Mouse (Mus musculus) stomach, postnatal 0 days (tissue): ENCODE measurements around the gene Ncam1. TPM values are rescaled to one million over a fixed set of nuclear protein-coding genes. Genes with fewer than 3 reads are reported as not detected.
A peak's percentile ranks its signal among the peaks of the same experiment; 100 is the strongest.

Experiments
- ATAC-seq: fragments of 200-750 bp; cut with Nextera tagmentation; 2 replicates; pipeline ENCODE4 v1.8.0; 2017; ENCODE audit not compliant: low FRiP score, low TSS enrichment
- DNase-seq: peaks from one replicate; pipeline ENCODE4 v3.0.0-alpha.2; 2016; ENCODE audit warnings: low spot score
- H3K27ac ChIP-seq: fragments of 300-500 bp; sonication (generic); replicated peaks from 2 replicates; pipeline ENCODE4 v1.5.1; 2014; ENCODE audit warnings: mild to moderate bottlenecking, control low read depth
- H3K27me3 ChIP-seq: fragments of 300-500 bp; sonication (generic); 2 replicates; pipeline ENCODE4 v1.6.1; 2014; ENCODE audit warnings: low read length; ENCODE audit not compliant: control insufficient read depth, insufficient read depth
- H3K36me3 ChIP-seq: fragments of 300-500 bp; sonication (generic); 2 replicates; pipeline ENCODE4 v1.6.1; 2014; ENCODE audit warnings: low read length, mixed read lengths; ENCODE audit not compliant: control insufficient read depth, insufficient read depth
- H3K4me1 ChIP-seq: fragments of 300-500 bp; sonication (generic); replicated peaks from 2 replicates; pipeline ENCODE4 v1.6.1; 2014; ENCODE audit warnings: antibody characterized with exemption; ENCODE audit not compliant: control insufficient read depth, insufficient read depth
- H3K4me2 ChIP-seq: fragments of 300-500 bp; sonication (generic); replicated peaks from 2 replicates; pipeline ENCODE4 v1.6.1; 2014; ENCODE audit warnings: low read depth, mild to moderate bottlenecking, control low read depth, moderate library complexity
- H3K4me3 ChIP-seq: fragments of 300-500 bp; sonication (generic); 2 replicates; pipeline ENCODE4 v1.5.1; 2014; ENCODE audit warnings: low read depth, low read length, control low read depth
- H3K9ac ChIP-seq: fragments of 300-500 bp; sonication (generic); 2 replicates; pipeline ENCODE4 v1.6.1; 2014; ENCODE audit warnings: mild to moderate bottlenecking, low read length, control low read depth, mixed read lengths
- H3K9me3 ChIP-seq: fragments of 300-500 bp; sonication (generic); 2 replicates; pipeline ENCODE4 v1.6.1; 2016; ENCODE audit warnings: low read length; ENCODE audit not compliant: control insufficient read depth
- CTCF ChIP-seq: IDR thresholded peaks from 2 replicates; pipeline ENCODE4 v1.5.1; 2016; ENCODE audit warnings: antibody characterized with exemption, low read depth, mild to moderate bottlenecking, moderate library complexity
- EP300 ChIP-seq: optimal IDR thresholded peaks from 2 replicates; pipeline ENCODE3; 2016; ENCODE audit warnings: antibody characterized with exemption
- WGBS: fragments of 180-500 bp; shearing (Covaris S2); extraction: QIAGEN DNeasy Blood & Tissue Kit; methylation state at CpG from one replicate; pipeline ENCODE4 v1.1.7; 2014; 5-methylcytosine and 5-hydroxymethylcytosine counted together
- polyA plus RNA-seq: library from polyadenylated mRNA; unstranded; fragments of >200 nt; fragmentation: Nextera tagmentation; extraction: Ambion mirVana; gene quantifications from 2 replicates; pipeline ENCODE4 v1.2.1, GENCODE M21; 2015

Ncam1 gene
- polyA plus RNA-seq, 1 experiment from 2014 or later = 34.0 TPM

DNA sequence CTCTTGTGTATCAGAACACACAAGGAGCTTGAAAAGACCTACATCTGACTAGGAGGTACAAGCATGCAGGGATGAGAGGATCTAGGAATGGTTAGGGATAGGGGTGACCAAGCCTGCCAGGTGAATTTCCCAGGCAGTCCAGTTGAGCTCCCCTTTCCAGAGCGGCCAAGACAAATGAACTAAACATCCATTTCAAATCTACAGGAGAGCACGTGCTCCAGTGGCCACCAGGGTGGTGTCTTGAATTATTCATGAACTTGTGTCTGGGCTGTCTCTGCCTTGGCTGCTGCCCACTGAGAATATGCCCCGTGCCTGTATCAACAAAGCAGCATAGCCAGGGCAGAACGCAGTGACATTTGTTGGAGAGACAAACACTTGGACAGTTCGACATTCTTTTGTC, 192.4 kb downstream of the Ncam1 start:
- H3K27ac ChIP-seq = 0 out of 2 replicates have a peak overlapping the region, but pooled peaks have one; percentile 13
- TF ChIP-seq CTCF = peak; percentile 24; the same call in 1 of the 2 replicates
- no peak for TF ChIP-seq EP300
- WGBS = 25% methylated on average over 5 of the region's 5 CpGs

DNA sequence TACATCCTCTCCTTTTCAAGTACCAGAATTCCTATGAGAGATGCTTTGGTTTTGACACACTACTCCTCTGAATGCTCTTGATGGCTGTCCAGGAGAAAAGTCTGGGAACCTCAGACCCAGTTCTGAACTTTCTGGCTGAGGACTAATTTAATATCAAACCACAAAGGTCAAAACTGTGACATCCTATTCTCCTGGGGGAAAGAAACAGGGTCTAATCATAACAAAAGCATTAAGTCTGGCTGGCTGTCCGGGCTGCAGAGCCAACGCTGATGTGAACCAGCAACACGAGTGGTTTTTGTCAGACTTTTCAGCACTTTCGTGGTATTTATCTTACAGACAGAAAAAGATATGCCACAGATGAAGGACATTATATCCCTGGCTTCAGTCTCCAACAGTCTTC, 192.9 kb downstream of the Ncam1 start:
- H3K9me3 ChIP-seq = no peaks in the 10 kb centered on the region
- no peaks in the 10 kb centered on the region for H3K27me3 ChIP-seq
- TF ChIP-seq CTCF = no peak
- no peak for TF ChIP-seq EP300
- 36% methylated on average over 4 of the region's 4 CpGs for WGBS
- H3K27ac ChIP-seq = peak overlapping the region; percentile 30; the same call in 1 of the 2 replicates
- H3K4me2 ChIP-seq = no peak overlapping the region
- H3K36me3 ChIP-seq = no peaks in the 10 kb centered on the region
- no peak overlapping the region for H3K9ac ChIP-seq
- H3K4me1 ChIP-seq = no peaks in the 10 kb centered on the region
- ATAC-seq (no peak), DNase-seq (no peak)
- H3K4me3 ChIP-seq = no peak overlapping the region

More for the DNA sequence above, 192.4 kb downstream of the Ncam1 start:
- Histone ChIP-seq H3K4me2 (no peak overlapping the region), H3K27me3 (no peaks in the 10 kb centered on the region), H3K9me3 (no peaks in the 10 kb centered on the region), H3K4me1 (no peaks in the 10 kb centered on the region), H3K4me3 (no peak overlapping the region), H3K36me3 (no peaks in the 10 kb centered on the region), H3K9ac (no peak overlapping the region)
- DNase-seq = no peak
- no peak for ATAC-seq

DNA sequence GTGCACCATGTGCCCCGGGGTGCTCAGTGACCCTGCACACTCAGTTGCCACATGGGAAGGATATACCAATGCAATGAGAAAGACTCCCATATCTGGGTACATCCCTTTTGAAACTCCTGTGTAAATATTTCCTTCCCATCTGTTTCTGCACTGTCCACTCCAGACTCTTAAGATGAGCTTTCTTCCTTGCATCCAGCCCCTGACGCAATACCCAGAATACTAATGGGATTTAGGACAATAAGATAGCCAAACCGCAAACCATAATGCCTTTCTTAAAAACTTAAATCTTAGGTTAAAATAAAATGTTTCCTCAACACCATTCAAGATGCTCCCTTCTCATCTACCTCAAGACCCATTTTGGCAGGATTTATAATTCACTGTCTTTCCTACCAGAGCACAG, 193.4 kb downstream of the Ncam1 start:
- ATAC-seq = no peak
- WGBS = 76% methylated on average over 3 of the region's 3 CpGs

DNA sequence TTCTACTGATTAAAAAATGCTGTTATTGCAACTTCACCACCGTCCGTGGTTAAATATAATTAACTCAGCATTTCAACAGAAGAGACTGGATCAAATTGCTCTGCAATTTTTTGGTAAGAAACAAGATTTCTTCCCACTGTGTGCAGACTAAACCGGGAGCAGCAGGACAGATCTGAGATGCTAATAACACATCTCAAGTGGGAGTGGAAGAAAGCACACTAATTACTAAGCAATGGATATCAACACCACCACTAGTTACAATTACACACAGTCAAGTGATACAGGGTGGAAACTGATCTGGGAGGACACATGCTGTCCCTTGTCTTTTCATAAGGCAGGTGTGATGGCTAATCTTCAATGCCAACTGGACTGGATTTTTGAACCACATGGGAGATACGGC, 197.5 kb downstream of the Ncam1 start:
- WGBS = 72% methylated on average over 4 of the region's 4 CpGs
- Histone ChIP-seq H3K4me1 (no peaks in the 10 kb centered on the region), H3K9me3 (no peaks in the 10 kb centered on the region), H3K27ac (no peak overlapping the region), H3K27me3 (no peaks in the 10 kb centered on the region), H3K9ac (no peak overlapping the region), H3K4me2 (no peak overlapping the region), H3K36me3 (no peaks in the 10 kb centered on the region), H3K4me3 (no peak overlapping the region)
- TF ChIP-seq EP300 (no peak), CTCF (no peak)
- DNase-seq = no peak
- no peak for ATAC-seq

More for the DNA sequence above, 193.4 kb downstream of the Ncam1 start:
- DNase-seq = no peak
- Histone ChIP-seq H3K27me3 (no peaks in the 10 kb centered on the region), H3K4me1 (no peaks in the 10 kb centered on the region), H3K4me3 (no peak overlapping the region), H3K9me3 (no peaks in the 10 kb centered on the region), H3K36me3 (no peaks in the 10 kb centered on the region), H3K9ac (no peak overlapping the region), H3K27ac (peak overlapping the region; percentile 30; the same call in 1 of the 2 replicates), H3K4me2 (no peak overlapping the region)
- no peak for TF ChIP-seq EP300
- no peak for TF ChIP-seq CTCF

DNA sequence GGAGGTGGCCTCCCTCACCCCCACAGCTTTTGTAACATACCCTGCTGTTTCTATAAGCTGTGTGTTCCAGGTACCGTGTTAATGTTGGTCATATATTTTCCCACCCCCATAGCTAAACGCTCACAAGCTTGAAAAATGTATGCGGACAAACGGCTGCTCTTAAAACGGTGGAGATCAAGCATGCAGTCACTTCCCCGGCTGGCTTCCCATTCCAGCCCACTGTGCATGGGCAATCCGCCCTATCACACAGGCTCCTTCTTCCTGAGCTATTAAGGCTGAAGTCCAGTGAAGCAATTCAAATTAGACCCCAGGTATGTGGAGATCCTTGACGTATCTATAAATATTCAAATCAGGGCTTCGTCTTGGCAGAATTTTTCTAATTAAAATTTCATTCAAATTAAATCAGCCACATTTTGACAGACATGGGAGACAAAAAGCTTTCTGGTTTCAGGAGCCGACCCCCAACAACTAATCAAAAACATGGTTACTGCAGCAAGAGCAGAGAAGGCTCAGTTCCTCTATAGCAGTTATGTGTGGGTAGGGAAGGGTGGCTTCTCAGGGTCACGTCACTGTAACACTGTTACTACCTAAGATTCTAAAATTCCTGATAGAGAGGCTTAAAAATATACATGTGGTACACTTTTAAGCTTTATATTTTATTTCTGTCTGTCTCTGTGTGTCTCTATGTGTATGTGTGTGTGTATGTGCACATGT, 202.9 kb downstream of the Ncam1 start:
- 56% methylated on average over 11 of the region's 11 CpGs for WGBS

DNA sequence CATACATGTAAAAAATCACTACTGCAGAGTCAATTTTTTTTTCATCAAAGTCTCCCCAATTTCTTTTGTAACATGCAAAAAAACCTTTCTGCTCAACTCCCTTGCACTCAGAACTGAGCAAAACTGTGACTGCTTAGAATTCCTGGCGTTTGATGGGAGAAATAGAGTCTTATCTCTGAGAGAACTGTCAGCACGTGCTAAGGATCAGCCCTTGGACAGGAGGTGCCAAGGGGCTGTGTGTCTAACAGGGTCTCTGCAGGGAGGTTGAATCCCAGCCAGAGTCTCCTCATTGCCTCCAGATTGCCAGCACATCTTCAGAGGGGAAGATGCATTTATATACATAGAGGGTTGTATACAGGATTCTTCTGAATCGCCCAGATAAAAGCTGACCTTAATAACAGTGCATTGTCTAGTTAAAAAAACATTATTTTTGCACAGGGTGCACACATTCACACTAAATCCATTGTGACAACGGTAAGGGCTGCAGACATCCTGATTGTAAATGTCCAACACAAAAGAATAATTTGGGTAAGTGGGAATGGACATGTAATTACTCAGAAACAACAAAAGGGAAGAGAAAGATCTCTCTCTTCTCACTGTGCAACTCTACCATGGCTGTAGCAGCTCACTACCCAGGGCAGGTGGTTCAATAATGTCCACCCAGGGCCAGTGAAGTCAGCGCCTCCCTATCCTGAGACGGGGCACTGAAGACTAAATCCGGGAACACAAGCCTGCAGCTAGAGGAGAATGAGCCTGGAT, 203.7 kb downstream of the Ncam1 start:
- no peak overlapping the region for H3K4me3 ChIP-seq
- H3K36me3 ChIP-seq = no peaks in the 10 kb centered on the region
- H3K27me3 ChIP-seq = no peaks in the 10 kb centered on the region
- peak overlapping the region; percentile 30; the same call in 1 of the 2 replicates for H3K27ac ChIP-seq
- no peak overlapping the region for H3K9ac ChIP-seq
- ATAC-seq = no peak
- no peaks in the 10 kb centered on the region for H3K9me3 ChIP-seq
- no peak for DNase-seq
- TF ChIP-seq CTCF (no peak), EP300 (no peak)
- 40% methylated on average over 7 of the region's 7 CpGs for WGBS
- H3K4me1 ChIP-seq = peaks cover 5% of the 10 kb centered on the region; the same call in 1 of the 2 replicates
- no peak overlapping the region for H3K4me2 ChIP-seq

More for the DNA sequence above, 202.9 kb downstream of the Ncam1 start:
- Histone ChIP-seq H3K4me3 (no peak overlapping the region), H3K27ac (peak overlapping the region; percentile 30; the same call in 1 of the 2 replicates), H3K9ac (no peak overlapping the region), H3K36me3 (no peaks in the 10 kb centered on the region), H3K4me1 (0 out of 2 replicates have a peak, but pooled peaks cover 5% of the 10 kb centered on the region), H3K4me2 (no peak overlapping the region), H3K27me3 (no peaks in the 10 kb centered on the region), H3K9me3 (no peaks in the 10 kb centered on the region)
- ATAC-seq (no peak), DNase-seq (no peak)
- TF ChIP-seq EP300 = no peak
- TF ChIP-seq CTCF = no peak
